Mouse (Mus musculus) testis, adult 2 months (tissue): ENCODE measurements around the gene Nsmce1. TPM values are rescaled to one million over a fixed set of nuclear protein-coding genes. Genes with fewer than 3 reads are reported as not detected.

Source experiments
- H3K27ac ChIP-seq: fragments of 200-500 bp; 2 replicates; pipeline ENCODE4 v1.5.1; 2012; ENCODE audit warnings: low read depth, low read length; ENCODE audit not compliant: control insufficient read depth, insufficient read depth
- H3K27me3 ChIP-seq: fragments of 200-500 bp; 2 replicates; pipeline ENCODE4 v1.6.1; 2012; ENCODE audit warnings: mild to moderate bottlenecking, low read length, moderate library complexity; ENCODE audit not compliant: control insufficient read depth, insufficient read depth
- H3K36me3 ChIP-seq: fragments of 200-500 bp; 2 replicates; pipeline ENCODE4 v1.6.1; 2012; ENCODE audit warnings: mild to moderate bottlenecking, low read length; ENCODE audit not compliant: control insufficient read depth, insufficient read depth
- H3K4me1 ChIP-seq: fragments of 200-500 bp; 2 replicates; pipeline ENCODE4 v1.6.1; 2012; ENCODE audit warnings: low read length; ENCODE audit not compliant: control insufficient read depth, insufficient read depth
- H3K4me3 ChIP-seq: fragments of 200-500 bp; 2 replicates; pipeline ENCODE4 v1.5.1; 2012; ENCODE audit warnings: low read depth, mild to moderate bottlenecking, low read length, moderate library complexity, mixed read lengths; ENCODE audit not compliant: control insufficient read depth
- CTCF ChIP-seq: fragments of 200-500 bp; IDR thresholded peaks from 2 replicates; pipeline ENCODE4 v1.5.1; 2012; ENCODE audit warnings: low read depth, mild to moderate bottlenecking, inconsistent platforms, low read length, moderate library complexity; ENCODE audit not compliant: control insufficient read depth, insufficient read depth, insufficient replicate concordance
- POLR2A ChIP-seq: fragments of 200-500 bp; IDR thresholded peaks from 2 replicates; pipeline ENCODE4 v1.6.1; 2012; ENCODE audit warnings: low read depth, mild to moderate bottlenecking, inconsistent platforms, low read length, moderate library complexity; ENCODE audit not compliant: control insufficient read depth
- polyA plus RNA-seq: library from polyadenylated mRNA; depleted of rRNA; stranded (reverse); fragments of >200 nt; gene quantifications from 2 replicates; pipeline ENCODE4 v1.2.3, GENCODE M21; 2012; rRNA removed

The Nsmce1 gene
- polyA plus RNA-seq, 1 experiment = 181 TPM

DNA sequence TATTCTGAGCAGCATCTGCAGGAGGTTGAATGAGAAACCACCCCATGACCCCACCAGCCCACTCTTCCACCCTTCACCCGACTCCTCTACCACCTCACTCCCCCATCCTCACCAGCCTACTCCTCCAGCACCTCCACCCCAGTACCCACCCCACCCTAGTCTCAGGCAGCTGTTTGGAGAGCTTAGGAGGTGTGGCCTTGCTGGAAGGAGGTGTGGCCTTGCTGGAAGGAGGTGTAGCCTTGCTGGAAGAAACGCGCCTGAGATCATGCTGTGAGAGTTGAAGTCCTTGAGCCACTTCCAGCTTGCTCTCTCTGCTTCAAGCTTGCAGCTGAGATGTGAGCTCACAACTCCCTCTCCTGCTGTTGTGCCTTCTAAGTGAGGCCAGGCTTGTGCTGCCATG lies 73.0 kb downstream of the Nsmce1 start:
- no peaks in the 10 kb centered on the region for H3K27me3 ChIP-seq
- H3K36me3 ChIP-seq = no peaks in the 10 kb centered on the region
- TF ChIP-seq POLR2A (no peak), CTCF (no peak)
- H3K4me3 ChIP-seq = no peak overlapping the region
- no peaks in the 10 kb centered on the region for H3K4me1 ChIP-seq
- no peak overlapping the region for H3K27ac ChIP-seq

Other genes with a start within 250 kb of the Nsmce1 start
- gene Kdm8, start 46.9 kb downstream of the Nsmce1 start, polyA plus RNA-seq = 3.1 TPM in 2 replicates
- 3.3 and 4.5 TPM in 2 replicates for gene Il4ra, start 60.5 kb upstream of the Nsmce1 start, polyA plus RNA-seq
- 0.10 TPM in 1 of 2 replicates, not detected in the other for gene Il21r, start 111.8 kb upstream of the Nsmce1 start, polyA plus RNA-seq
- 33.8 and 35.4 TPM in 2 replicates for gene Gtf3c1, start 216.2 kb upstream of the Nsmce1 start, polyA plus RNA-seq
- gene D430042O09Rik, start 216.3 kb upstream of the Nsmce1 start, polyA plus RNA-seq = 56.6 and 57.7 TPM in 2 replicates